Mouse (Mus musculus): ENCODE data around the gene Shisa8.
"Not testable (repeated sequence)": the region's sequence is repeated elsewhere in the genome, so short reads cannot be mapped to it uniquely, and the experiment has no call there.

Shisa8 gene

DNA sequence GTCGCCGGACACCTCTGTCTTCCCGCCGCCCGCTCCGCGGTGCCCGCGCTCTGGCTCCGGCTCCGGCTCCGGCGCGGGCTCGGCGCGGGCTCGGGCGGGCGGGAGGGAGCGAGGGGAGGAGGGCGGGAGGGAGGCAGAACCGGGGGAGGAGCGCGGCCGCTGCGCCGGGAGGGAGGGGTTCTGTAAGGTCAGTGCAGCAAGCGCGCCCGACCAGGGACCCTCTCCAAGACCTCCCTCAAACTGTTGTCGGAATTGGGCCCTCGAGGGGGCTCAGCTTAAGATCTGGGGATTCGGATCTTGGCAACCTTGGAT is at the start of gene Shisa8:
Shisa8 (minus strand) TSS at position 64 of the 312 bp plus-strand sequence.
- in situ Hi-C loops (cut with MseI, MboI) = no loop called here

DNA sequence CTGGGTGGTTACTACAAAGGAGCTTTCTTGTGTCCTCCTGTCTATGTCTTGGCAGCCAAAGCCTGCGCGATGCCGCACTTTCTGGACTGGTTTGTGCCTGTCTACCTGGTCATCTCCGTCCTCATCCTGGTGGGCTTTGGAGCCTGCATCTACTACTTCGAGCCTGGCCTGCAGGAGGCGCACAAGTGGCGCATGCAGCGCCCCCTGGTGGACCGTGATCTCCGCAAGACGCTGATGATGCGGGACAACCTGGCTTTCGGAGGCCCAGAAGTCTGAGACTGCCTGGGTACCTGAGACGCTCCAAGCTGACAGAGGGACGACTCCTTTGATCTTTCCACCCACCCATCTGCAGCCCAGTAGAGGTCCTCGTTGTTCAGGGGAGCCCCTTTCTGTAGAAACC is 46.9 kb upstream of the Shisa8 start:
- in situ Hi-C loops (cut with MseI, MboI) = no loop called here

DNA sequence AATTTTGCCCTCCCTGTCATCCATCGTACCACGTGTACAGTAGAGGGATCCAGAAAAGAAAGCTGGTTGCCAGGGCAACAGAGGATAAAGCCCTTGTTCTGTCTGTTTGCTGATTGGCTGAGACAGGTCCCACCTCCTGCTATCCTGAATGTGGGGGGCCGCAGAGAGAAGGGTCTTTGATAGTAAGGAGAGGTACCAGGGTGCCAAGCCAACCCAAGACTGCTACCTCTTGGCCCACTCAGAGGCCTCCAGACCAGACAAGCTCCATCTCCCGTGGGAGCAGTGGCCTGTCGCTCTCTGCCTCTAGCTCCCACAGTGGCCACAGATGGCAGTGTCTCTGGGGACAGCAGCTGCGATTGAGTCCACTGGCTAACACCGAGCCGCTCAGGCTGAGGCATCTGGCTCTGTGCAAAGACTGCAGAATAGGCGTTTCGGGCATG is 43.3 kb upstream of the Shisa8 start:
- in situ Hi-C loops (cut with MseI, MboI) = no loop called here

DNA sequence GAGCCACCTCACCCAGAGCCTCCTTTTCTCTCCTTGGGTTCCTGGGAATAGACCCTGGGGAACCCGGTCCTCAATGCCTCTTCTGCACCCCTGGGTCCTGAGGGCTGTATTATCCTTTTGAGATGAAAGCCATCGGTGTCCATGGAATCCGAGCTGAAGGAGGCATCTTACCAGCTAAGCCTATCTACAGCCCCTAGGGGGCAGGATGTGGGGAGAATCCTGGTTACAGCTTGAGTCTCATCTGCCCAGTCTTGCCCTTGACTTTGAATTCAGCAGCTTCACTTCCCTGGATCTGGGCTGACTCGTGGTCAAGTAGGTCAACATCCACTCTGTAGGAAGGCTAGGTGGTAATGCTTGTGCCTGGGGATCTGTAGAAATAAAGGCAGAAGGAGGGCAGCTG is 42.6 kb upstream of the Shisa8 start:
- in situ Hi-C loops (cut with MseI, MboI) = no loop called here

DNA sequence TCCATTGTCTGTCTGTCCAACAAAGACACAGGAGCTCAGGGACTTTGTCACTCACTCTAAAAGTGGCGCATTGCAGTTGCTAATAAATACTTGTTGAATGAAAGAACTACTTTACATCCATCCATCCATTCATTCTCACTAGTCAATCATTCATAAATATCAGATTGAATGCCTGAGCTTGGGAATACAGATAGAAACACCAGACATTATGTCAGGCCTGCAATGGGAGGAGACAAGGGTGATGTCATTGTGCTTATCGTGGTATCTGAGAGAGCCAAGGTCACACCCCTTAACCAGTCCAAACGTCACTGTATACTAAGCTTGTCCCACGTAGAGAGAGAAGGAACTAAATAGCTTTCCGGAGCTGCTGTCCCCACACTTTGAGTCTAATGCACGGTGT is 39.5 kb upstream of the Shisa8 start, which contains the start of gene 1500009C09Rik:
1500009C09Rik (plus strand) TSS at position 301 of the 400 bp plus-strand sequence.
- in situ Hi-C loops (cut with MseI, MboI) = no loop called here

DNA sequence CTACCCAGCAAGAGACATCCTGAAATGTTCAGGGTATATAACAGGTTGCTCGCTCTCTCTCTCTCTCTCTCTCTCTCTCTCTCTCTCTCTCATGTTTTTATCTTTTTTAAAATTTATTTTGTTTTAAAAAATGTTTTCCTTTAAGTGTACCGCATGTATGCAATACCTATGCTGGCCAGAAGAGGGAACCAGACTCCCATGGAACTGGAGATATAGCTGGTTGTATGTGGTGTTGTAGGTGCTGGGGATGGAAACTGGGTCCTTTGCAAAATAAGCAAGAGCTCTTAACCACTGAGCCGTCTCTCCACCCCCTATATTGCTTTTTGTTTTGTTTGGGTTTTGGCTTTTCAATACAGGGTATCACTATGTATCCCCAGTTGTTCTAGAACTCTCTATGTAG is 39.0 kb upstream of the Shisa8 start:
- in situ Hi-C loops (cut with MseI, MboI) = no loop called here

GRCm38 (mm10) chr15:82247131-82247776 is 34.6 kb upstream of the Shisa8 start:
- in situ Hi-C loops (cut with MseI, MboI) = no loop called here

DNA sequence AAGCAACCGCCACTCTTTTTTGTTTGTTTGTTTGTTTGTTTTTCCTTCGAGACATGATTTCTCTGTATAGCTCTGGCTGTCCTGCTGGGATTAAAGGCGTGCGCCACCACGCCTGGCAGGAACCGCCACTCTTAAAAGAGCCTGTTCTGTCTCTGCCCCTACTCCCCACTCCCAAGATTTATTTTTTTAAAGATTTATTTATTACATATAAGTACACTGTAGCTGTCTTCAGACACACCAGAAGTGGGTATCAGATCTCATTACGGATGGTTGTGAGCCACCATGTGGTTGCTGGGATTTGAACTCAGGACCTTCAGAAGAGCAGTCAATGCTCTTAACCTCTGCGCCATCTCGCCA is 32.2 kb upstream of the Shisa8 start:
- in situ Hi-C loops (cut with MseI, MboI) = not testable (repeated sequence)

GRCm38 (mm10) chr15:82244115-82244804 is 31.6 kb upstream of the Shisa8 start, which contains the start of gene Cenpm:
TSS of gene Cenpm (minus strand) at chr15:82244748.
- in situ Hi-C loops (cut with MseI, MboI) = no loop called here

GRCm38 (mm10) chr15:82243742-82244114 is 31.1 kb upstream of the Shisa8 start:
- in situ Hi-C loops (cut with MseI, MboI) = no loop called here

DNA sequence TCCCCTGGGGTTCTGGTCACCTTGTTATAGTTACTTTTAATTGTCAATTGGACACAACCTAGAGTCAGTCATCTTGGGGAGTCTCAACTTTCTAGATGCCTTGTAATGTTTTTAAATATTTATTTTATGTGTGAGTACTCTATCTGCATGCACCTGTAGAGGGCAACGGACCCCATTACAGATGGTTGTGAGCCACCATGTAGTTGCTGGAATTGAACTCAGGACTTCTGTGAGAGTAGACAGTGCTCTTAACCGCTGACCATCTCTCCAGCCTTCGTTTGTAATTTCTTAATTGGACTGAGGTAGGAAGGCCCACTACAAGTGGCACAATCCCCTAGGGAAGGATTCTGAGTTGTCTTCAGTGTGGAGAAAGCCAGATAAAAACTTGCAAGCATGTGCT is 30.7 kb upstream of the Shisa8 start:
- in situ Hi-C loops (cut with MseI, MboI) = no loop called here

GRCm38 (mm10) chr15:82236565-82236964 is 23.9 kb upstream of the Shisa8 start:
- in situ Hi-C loops (cut with MseI, MboI) = loop anchor here (10.0 kb wide), 1 partner anchor 172 kb away; the partner anchor contains the start of gene Mei1 (in 2 of the 2)

GRCm38 (mm10) chr15:82235661-82236060 is 23.0 kb upstream of the Shisa8 start:
- in situ Hi-C loops (cut with MseI, MboI) = loop anchor here (10.0 kb wide), 1 partner anchor 171 kb away; the partner anchor contains the start of gene Mei1 (in 2 of the 2)

- in situ Hi-C loops (cut with MseI, MboI) = loop anchor here (10.0 kb wide), 1 partner anchor 168 kb away; the partner anchor contains the start of gene Mei1 (in 2 of the 2)
Measured at GRCm38 (mm10) chr15:82232651-82233050, 20.0 kb upstream of the Shisa8 start.

DNA sequence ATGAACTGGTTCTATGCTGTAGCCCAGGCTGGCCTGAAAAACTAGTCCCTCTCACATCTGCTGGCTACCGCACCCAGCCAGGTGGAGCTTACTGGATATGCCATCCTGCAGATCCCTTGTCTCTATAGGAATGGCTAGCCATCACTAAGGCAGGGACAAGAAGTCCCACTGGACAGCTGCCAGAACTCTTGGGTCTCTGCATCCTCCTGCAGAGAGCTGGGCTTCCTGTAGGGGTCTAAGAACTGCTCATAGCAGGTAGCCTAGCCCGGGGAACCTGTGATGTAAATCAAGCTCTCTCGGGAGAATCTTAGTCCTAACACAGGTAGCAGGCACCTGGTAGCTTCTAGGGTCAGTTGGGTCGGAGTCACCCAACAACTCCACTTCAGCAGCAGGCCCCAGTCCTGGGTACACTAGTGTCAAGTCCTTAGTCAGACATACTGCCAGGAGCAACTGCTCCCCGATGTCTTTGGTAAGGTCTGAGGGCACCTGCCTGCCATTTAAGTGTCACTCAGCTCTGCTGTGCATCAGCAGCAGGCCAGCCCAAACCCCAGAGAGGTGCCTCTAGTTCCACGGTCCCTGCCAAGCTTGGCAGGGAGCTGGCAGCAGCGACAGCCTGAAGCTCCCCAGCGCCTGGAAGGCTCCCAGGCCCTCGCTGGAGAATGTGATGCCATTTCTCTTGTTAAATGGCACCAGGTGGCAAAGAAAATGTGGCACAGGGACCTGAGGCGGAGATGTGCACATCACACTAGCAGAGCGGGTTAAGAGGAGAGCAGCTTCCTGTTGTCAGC is 19.2 kb upstream of the Shisa8 start:
- in situ Hi-C loops (cut with MseI, MboI) = loop anchor here (10.0 kb wide), 1 partner anchor 167 kb away; the partner anchor contains the start of gene Mei1 (in 2 of the 2)

DNA sequence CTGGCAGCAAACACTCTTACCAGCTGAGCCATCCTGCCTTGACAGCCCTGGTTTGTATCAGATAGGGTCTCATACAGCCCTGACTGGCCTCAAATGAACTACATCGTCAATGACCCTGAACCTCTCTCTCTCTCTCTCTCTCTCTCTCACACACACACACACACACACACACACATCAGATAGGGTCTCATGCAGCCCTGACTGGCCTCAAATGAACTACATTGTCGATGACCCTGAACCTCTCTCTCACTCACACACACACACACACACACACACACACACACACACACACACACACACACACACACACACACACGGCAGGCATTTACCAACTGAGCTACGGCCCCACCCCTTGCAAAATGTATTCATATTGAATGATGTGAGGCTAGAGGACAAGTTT is 18.5 kb upstream of the Shisa8 start:
- in situ Hi-C loops (cut with MseI, MboI) = loop anchor here (10.0 kb wide), 1 partner anchor 166 kb away; the partner anchor contains the start of gene Mei1 (in 2 of the 2)

DNA sequence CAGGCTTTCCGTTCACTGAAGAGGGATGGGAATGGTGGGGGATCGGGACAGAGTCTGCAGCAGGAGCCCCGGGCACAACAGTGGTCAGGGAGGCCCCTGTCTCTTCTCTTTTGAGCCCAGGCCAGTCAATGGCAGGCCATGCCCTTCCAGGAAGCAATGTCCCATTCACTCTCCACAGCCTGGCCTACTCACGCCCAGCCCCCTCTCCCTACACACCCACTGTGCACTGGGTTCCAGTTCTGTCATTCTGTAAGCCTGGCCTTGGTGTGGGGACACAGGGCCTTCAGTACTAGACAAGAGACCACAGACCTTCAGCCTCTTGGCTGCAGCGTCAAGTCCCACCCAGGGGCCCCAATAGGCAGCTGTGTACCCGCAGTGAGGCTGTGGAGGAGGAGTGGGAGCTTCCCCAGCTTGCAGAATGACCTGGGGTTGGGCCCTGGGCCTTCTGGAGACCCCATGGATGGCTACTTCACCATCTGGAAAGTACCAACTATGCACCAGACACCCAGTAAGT is 17.5 kb upstream of the Shisa8 start:
- in situ Hi-C loops (cut with MseI, MboI) = loop anchor here (10.0 kb wide), 1 partner anchor 165 kb away; the partner anchor contains the start of gene Mei1 (in 2 of the 2)

DNA sequence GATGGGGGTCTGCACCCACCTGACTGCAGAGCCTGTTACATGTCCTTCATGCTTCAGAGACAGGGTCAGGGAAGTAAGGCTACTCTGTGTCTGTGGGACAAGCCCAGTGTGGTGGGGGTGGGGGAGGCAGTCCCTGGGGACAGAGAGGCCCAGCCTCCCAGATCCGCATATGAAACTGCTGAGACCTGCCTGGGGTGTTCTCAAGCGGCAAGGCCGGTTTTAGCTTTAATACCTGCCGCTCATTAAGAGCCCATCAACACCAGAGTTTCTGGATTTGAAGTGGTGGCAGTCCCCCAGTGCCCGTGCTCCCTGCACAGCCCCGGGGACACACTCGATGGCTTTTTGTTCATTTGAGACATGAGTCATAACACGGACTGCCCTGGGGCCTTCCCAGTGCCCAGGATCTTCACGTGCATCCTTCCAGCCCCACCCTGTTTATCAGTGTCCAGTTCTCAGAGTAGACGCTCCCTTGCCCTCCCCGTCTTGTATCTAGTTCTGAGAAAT is 17.0 kb upstream of the Shisa8 start:
- in situ Hi-C loops (cut with MseI, MboI) = loop anchor here (10.0 kb wide), 1 partner anchor 165 kb away; the partner anchor contains the start of gene Mei1 (in 2 of the 2)

GRCm38 (mm10) chr15:82225769-82226168 is 13.2 kb upstream of the Shisa8 start:
- in situ Hi-C loops (cut with MseI, MboI) = no loop called here

DNA sequence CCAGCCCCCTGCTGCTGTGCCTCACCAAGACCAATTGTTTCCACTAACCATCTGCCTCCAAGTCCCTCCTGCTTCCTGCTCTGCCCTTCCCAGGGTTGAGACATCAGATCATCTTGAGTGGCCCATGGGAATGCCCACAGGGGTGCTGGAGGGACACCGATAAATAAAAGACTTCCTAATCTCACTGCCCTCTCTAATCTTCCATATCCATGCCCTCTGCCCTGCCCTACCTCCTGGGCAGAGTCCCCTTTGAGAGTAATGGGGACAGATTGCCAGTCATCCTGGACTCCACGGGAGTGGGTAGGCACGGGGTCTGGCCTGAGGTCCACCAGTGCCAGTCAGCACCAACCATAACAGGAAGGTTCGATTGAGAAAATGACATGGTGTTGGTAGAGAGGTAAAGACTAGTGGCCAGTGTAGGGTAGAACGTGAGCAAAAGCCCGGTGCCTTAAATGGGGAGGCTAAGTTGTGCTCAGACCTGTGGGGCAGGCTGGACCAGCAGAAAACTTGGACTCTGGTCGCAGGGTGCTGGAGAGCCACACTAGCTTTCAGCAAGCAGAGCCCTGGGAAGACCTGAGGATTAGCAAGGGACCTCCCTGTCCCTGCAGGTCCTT is 12.1 kb upstream of the Shisa8 start:
- in situ Hi-C loops (cut with MseI, MboI) = no loop called here
